Mouse (Mus musculus) layer of hippocampus, adult 8-10 months (tissue): Measurements from ENCODE around the gene Gm10837. TPM values are rescaled to one million over a fixed set of nuclear protein-coding genes. Genes with fewer than 3 reads are reported as not detected.

Experiments used
- DNase-seq, 2 experiments: peaks; one replicate each; pipeline ENCODE4 v3.0.0; 2022; ENCODE audit warnings: low spot score in 2 of 2
- total RNA-seq, 4 experiments: library from RNA; stranded (reverse); gene quantifications; 2 replicates each; pipeline ENCODE4 v1.2.4; 2022

Gm10837 gene
- total RNA-seq, 4 experiments from 2014 or later = 0.51 TPM; not detected in 3

DNA sequence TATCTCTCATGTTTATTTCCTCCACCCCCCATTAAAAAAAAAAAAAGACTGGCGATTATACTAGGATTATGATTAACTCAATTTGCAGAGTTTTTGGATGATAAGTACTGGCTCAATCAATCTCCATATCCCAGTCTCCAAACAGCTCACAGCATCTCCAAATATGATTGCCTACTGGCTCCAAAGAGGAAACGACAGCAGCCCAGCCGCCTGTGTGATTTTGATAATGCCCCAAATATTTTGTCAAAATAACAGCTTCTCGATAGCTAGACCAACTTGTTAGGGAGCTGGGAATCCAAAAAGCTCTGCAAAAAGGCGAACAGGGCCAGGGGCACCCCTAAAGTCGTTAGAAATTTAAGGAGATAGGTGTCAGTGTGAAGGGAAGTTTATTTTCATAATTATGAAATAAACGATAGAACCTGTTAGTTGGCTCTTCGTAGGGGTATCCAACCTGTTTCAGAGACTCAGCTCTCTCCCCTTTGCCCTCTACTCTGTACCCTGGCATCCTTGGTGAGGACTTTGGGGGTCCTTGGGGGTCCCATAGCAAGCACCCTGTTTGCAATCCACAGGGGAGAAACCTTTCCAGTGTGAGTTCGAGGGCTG lies 12.3 kb upstream of the Gm10837 start:
- DNase-seq = no peak

- no peak for DNase-seq
These were observed 11.8 kb upstream of the Gm10837 start for GRCm38 (mm10) chr14:122478574-122479011.

GRCm38 (mm10) chr14:122479461-122480109 lies 10.8 kb upstream of the Gm10837 start:
- DNase-seq = no peak

DNA sequence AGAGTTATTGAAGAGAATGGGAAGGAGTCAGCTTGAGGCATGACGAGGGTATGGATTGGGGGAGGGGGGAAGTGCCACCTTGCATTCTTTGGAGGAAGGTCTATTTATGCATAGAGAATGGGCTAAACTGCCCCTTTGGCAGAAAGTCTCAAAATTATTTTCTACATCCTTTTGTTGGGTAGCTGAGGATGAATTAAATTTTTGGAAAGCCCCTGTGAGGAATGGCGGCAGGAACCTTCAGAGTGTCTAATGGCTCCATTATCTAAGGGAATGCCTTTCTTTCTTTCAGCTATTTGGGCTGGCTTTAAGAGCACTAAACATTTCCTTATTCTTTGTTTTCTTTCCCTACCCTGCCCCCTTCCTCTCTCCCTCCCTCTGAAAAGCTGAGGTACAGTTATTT lies 10.0 kb upstream of the Gm10837 start:
- DNase-seq = no peak

- DNase-seq = no peak
These were observed 9.2 kb upstream of the Gm10837 start for GRCm38 (mm10) chr14:122481181-122481580.

GRCm38 (mm10) chr14:122482081-122483023 lies 8.0 kb upstream of the Gm10837 start:
- DNase-seq = no peak

GRCm38 (mm10) chr14:122483024-122483385 lies 7.4 kb upstream of the Gm10837 start:
- no peak for DNase-seq

- no peak for DNase-seq
These were observed 6.6 kb upstream of the Gm10837 start for GRCm38 (mm10) chr14:122483556-122484421.

DNA sequence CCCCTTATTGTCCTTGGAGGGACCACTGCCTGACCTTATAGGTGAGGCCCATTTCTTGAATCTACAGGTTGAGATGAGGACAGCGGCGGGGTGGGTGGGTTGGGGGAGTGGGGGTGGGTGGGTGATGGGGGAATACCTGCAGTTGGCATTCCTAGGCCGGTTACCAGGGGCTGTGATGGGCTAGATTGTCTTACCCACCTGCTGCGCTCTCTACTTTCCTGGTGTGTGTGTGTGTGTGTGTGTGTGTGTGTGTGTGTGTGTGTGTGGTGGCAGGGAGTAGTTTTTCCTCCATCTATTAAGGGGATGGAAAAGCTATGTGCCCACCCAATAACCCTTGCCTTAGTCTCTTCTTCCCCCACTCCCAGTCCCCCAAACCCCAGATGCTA lies 5.9 kb upstream of the Gm10837 start:
- DNase-seq = no peak

DNA sequence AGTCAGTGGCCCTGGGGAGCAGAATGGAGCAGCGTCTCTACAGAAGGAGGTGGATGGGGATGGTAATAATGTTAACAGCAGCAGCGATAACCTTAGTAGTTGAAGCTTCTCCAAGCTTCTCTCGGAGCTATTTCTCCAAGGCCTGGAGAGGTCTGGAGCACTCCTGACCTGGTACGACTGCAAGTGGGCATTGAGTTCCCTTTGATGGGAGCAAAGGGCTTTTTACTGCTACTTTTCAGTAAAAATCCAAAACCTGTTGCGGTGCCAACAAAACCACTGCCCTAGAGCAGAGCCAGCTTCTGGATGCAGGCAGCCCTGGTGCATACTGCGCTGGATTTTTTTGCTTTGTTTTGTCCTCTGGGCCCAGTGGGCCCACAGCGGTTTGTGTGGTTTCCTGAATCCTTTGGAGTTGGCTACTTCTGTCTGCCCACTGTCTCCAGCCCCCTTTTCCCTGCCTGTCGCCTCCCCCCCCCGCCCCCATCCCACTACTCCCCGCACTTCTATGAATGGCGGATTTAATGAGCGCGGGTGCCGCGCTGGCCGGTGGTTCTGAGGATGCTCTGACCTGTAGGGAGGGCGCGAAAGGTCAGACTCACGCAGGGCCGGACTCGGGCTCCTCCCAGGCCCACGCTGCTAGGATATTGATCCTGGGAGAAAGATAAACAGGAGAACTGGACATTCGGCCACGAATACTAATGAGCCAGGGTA lies 5.4 kb upstream of the Gm10837 start:
- DNase-seq = no peak

- no peak for DNase-seq
These were observed 4.7 kb upstream of the Gm10837 start for GRCm38 (mm10) chr14:122485635-122486181.

GRCm38 (mm10) chr14:122486611-122487010 lies 3.8 kb upstream of the Gm10837 start:
- no peak for DNase-seq

DNA sequence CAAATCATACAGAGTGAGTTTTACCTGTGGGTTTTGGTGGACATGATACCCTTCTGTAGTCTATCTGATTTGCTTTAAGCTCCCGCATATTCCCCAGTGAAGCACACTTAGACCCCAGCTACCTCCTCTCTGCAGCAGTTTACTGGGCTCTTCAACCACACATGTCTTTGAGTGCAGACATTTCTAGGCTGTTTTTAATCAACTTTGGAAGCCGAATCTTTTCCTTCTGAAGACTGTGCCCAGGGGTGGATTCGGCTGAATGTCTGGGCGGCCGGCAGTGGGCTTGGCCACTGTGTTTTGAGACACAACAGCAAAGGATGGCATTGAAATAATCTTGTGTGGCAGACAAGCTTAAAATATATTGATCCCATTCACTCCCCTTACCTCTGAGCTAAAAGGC lies 3.0 kb upstream of the Gm10837 start:
- DNase-seq = no peak

DNA sequence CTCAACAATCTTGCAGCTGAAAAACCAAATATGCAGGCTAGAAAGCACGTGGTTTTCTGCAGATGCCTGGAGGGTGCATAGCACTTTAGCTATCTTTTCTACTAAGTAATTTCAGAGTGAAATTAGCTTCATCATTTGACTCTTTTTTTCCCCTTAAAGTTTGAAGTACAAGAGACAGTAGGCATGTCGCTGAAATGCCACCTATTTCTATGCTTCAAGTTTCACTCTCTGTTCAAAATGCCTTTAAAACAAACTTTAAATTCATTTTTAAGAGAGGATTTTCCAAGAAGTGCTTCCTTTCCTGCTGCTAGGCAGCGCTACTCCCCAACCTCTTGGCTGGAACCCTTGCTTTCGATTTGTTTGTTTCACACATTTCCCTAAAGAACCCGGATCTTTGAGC lies 1.3 kb upstream of the Gm10837 start:
- DNase-seq = no peak

- no peak for DNase-seq
These were observed 536 bp upstream of the Gm10837 start for GRCm38 (mm10) chr14:122489686-122490414.

DNA sequence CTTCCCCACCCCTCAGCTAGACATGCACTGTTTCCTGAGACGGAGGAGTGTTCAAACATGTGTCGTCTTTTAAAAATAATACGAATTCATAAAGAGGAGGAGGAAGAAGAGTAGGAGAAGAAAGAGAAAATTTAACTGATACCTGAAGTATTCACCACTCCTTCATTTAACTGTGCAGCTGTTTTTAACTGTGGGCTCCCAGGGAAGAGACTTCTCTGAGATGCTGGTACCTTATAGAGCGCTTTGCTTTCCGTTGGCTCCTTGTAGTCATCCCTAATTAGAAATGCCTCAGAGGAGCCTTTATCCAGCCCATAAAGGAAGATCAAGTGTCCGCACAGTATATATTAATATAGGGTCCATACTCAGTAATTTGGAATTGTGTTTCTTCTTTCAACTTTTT lies 1.1 kb downstream of the Gm10837 start:
- DNase-seq = no peak

GRCm38 (mm10) chr14:122492015-122492414 lies 1.6 kb downstream of the Gm10837 start:
- DNase-seq = no peak

GRCm38 (mm10) chr14:122509058-122509457 lies 18.7 kb downstream of the Gm10837 start:
- no peak for DNase-seq

DNA sequence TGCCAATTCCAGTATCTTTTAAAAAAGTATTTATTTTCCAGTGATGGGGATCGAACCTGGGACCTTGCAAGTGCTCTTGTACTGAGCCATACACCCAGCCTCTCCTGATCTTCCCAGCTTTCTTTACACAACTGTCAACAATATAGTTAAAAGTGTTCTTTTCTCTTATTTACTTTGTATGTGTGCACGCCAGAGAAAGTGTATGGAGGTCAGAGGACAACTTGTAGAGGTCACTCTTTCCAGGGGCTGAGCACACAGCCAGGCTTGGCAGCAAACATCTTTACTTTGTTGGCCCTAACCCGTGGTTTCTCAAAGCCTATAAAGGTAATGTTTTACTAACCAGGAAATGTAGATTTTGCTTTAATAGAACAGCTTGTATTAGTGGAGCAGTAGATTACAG lies 21.1 kb downstream of the Gm10837 start:
- no peak for DNase-seq
